Mouse (Mus musculus): ENCODE results near the gene Cdk8. TPM values are rescaled to one million over a fixed set of nuclear protein-coding genes. Genes with fewer than 3 reads are reported as not detected.

The Cdk8 gene
- 6.7 TPM for polyA plus RNA-seq (2017; shearing (Covaris generic))

DNA sequence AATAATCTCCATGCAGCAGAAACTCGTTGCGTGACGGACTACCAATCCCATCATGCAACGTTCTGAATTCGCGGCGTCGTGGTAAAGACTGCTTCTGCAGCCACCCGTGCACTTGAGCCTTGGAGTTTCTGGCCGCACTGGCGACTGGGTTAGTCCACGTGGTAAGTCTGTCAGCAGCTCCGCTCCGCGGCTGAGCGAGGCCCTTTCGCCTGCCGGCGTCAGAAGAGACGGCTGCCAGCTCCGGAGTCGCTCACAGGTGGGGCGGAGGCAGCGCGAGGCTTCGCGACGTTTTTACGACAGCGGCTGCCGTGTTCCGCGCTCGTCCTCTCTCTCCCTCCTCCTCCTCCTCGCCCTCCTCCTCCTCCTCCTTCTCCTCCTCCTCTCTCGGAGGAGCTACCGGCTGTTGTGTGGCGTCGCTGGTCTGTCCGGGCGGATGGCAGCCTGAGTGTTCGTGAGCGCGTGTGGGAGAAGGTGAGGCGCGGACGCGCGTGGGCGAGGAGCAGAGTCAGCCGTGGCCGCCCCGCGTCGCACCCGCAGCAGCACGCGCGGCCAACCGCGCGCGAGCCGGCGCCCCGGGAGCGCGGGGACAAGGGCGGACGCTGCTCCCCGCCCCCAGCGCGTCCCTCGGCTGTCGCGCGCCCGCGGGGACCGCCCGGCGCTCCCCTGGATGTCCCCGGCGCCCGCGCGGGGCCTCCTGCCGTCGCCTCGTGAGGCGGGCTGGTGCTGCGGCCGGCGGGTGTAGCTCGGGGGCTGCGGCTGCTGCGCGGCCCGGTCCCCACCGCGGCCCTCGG is at the start of gene Cdk8:
Cdk8 (plus strand) TSS at position 367 of the 791 bp plus-strand sequence.

DNA sequence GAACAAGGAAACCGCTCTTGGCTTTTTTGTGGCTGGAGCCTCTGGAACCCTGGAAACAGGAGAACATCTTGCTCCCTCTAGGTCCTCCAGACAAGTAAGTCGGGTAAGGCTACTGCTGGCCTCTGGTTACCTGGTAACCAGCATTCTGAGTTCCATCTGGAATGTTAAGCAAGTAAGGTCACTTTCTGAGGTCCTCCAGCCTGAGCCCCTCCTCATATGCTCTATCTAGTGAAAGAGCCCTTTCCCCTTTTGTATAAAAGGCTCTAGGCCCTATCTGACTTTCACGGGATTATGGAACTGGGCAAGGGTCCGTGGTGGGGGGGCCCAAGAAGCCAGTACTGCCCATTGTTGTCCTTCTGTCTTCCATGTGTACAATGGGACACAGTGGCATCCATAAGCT is 45.8 kb upstream of the Cdk8 start, which contains the start of gene 1700001J03Rik:
1700001J03Rik (minus strand) TSS at position 101 of the 400 bp plus-strand sequence.

DNA sequence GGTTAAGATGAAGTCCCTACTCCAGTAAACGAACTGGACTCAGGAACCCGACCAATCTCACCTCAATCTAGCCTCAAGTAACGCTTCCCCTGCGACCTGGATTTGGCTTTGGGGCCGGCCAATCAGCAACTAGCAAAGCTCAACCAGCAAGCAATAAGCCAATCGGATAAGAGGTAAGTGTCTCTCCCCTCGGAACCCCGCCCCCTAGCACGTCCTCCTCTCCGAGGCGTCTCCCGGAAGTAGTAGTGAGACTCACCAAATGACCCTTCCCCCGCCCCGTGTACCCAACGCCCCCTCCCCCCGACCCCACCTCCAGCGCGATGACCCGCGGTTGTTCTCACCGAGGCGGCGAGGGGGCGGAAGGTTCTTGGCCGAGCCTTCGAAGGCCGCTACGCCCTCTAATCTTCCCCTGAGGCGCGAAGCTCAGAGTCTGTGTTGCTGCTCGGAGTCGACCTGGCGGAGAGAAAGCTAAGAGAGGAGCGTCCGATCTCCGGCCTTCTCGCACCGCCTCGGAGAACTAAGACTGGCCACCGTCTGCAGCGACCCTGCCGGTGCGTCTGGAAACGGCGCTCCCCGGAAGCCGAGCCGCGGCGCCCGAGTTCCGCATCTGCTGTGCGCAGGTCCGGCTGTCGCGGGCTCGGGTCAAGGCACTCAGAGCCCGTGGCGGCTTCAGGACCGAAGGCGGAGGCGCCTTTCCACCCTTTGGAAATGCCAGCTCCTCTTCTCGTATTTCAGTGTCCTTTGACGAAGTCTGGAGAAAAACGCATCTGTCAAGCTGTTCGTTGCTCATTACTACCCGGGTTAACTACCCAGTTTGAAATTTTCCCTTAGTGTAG is 9.9 kb upstream of the Cdk8 start, which contains the start of gene Rnf6:
Rnf6 (minus strand) TSS at position 677 of the 836 bp plus-strand sequence.

Other genes starting within 250 kb of the Cdk8 start
- not detected for gene Cyp3a25, start 221.6 kb upstream of the Cdk8 start, polyA plus RNA-seq (2017; shearing (Covaris generic))
- not detected for gene Cyp3a59, start 152.0 kb upstream of the Cdk8 start, polyA plus RNA-seq (2017; shearing (Covaris generic))
- gene Gm5565, start 70.7 kb upstream of the Cdk8 start, polyA plus RNA-seq (2017; shearing (Covaris generic)): not detected
- not detected for gene Gm6309, start 60.5 kb upstream of the Cdk8 start, polyA plus RNA-seq (2017; shearing (Covaris generic))
- 0.47 TPM for gene 1700001J03Rik, start 45.9 kb upstream of the Cdk8 start, polyA plus RNA-seq (2017; shearing (Covaris generic))
- 90.8 TPM for gene Rnf6, start 9.7 kb upstream of the Cdk8 start, polyA plus RNA-seq (2017; shearing (Covaris generic))
- gene Wasf3, start 153.8 kb downstream of the Cdk8 start, polyA plus RNA-seq (2017; shearing (Covaris generic)): not detected

Measured in CD4-positive, CD25-positive, alpha-beta regulatory T cell, adult 9 weeks (primary cell).